Mouse (Mus musculus) natural killer cell, adult 2 months (primary cell): ENCODE measurements around the gene Capza1.
"Not testable (repeated sequence)": the region's sequence is repeated elsewhere in the genome, so short reads cannot be mapped to it uniquely, and the experiment has no call there.

Experiments used
- DNase-seq, 2 experiments: peaks; one replicate each; pipeline ENCODE4 v3.0.0; 2022; ENCODE audit warnings: low spot score in 2 of 2

Capza1 gene

GRCm38 (mm10) chr3:104817481-104817990, 46.8 kb downstream of the Capza1 start:
- peak; percentile 28 to 32 for DNase-seq

GRCm38 (mm10) chr3:104816130-104816529, 48.2 kb downstream of the Capza1 start:
- DNase-seq, result no peak

GRCm38 (mm10) chr3:104815346-104815745, 49.0 kb downstream of the Capza1 start:
- no peak for DNase-seq

GRCm38 (mm10) chr3:104814746-104815145, 49.6 kb downstream of the Capza1 start:
- DNase-seq, result no peak

- not testable (repeated sequence) for DNase-seq
Measured at GRCm38 (mm10) chr3:104813227-104813626, 51.1 kb downstream of the Capza1 start.

GRCm38 (mm10) chr3:104812254-104812653, 52.1 kb downstream of the Capza1 start:
- DNase-seq, result no peak

GRCm38 (mm10) chr3:104811752-104812151, 52.6 kb downstream of the Capza1 start:
- no peak for DNase-seq

GRCm38 (mm10) chr3:104805539-104805938, 58.8 kb downstream of the Capza1 start:
- DNase-seq, result no peak

GRCm38 (mm10) chr3:104804312-104804711, 60.0 kb downstream of the Capza1 start:
- DNase-seq, result no peak

- DNase-seq, result no peak
Measured at GRCm38 (mm10) chr3:104801481-104801880, 62.8 kb downstream of the Capza1 start.

- no peak for DNase-seq
Measured at GRCm38 (mm10) chr3:104800681-104801080, 63.6 kb downstream of the Capza1 start.

- DNase-seq, result peak in 1 of 2 experiments; percentile 23
Measured at GRCm38 (mm10) chr3:104796430-104797082, 67.7 kb downstream of the Capza1 start.

- no peak for DNase-seq
Measured at GRCm38 (mm10) chr3:104795661-104796340, 68.5 kb downstream of the Capza1 start.

- no peak for DNase-seq
Measured at GRCm38 (mm10) chr3:104794953-104795470, 69.3 kb downstream of the Capza1 start.

- DNase-seq, result peak; percentile 69 to 83
Measured at GRCm38 (mm10) chr3:104793871-104794828, 70.2 kb downstream of the Capza1 start.

GRCm38 (mm10) chr3:104792360-104793270, 71.7 kb downstream of the Capza1 start:
- no peak for DNase-seq

- no peak for DNase-seq
Measured at GRCm38 (mm10) chr3:104791671-104792070, 72.6 kb downstream of the Capza1 start.

GRCm38 (mm10) chr3:104791017-104791416, 73.3 kb downstream of the Capza1 start:
- no peak for DNase-seq

- DNase-seq, result no peak
Measured at GRCm38 (mm10) chr3:104790401-104790937, 73.8 kb downstream of the Capza1 start.

- no peak for DNase-seq
Measured at GRCm38 (mm10) chr3:104789822-104790221, 74.5 kb downstream of the Capza1 start.

- DNase-seq, result no peak
Measured at GRCm38 (mm10) chr3:104789312-104789605, 75.0 kb downstream of the Capza1 start.
